Mouse (Mus musculus): ENCODE measurements at regions not wholly inside any gene's neighbourhood (a gene's known extent, or its start where the extent isn't known, plus 50 kb on each side); places are given as distances from the start of the nearest gene placed in this dataset.

GRCm38 (mm10) chr9:94301896-94302295 is 236.0 kb downstream of the 1190002N15Rik start:
- no peak for TF ChIP-seq POLR2A (IDR thresholded peaks at IDR 0.05; ENCODE audit: low read depth, low read length)
- no peak for TF ChIP-seq CTCF (IDR thresholded peaks at IDR 0.05; ENCODE audit: borderline replicate concordance, insufficient read depth, low read length)

All from embryonic fibroblast, embryonic 13.5 days (primary cell).